Mouse (Mus musculus): Measurements from ENCODE around the gene Prss28. TPM values are rescaled to one million over a fixed set of nuclear protein-coding genes. Genes with fewer than 3 reads are reported as not detected.

Prss28 gene
- total RNA-seq (2021), result not detected
- long read RNA-seq, experiment 1, result 0 reads
- long read RNA-seq, experiment 2, result 0 reads

DNA sequence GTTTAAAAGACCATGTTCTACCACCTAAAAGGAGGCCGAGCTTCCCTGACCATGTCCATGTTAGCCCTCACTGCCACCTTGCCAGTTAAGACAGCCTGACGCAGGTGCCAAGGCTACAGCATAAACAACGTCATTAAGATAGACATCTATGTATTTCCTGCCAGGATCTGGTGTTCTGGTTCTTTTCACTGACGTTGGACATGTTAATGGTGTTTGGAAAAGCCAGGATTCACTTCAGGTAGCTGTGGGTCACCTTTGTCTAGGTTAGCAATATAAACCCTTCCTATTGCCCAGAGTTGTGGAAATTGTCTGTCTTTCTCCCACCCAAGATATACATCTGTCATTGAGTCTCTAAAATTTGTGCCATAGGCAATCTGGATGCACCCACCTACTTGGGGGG is at the start of gene Prss28:
Gene Prss28 (plus strand): TSS at position 301 of the 400 bp plus-strand sequence.
- DNase-seq, result no peak

DNA sequence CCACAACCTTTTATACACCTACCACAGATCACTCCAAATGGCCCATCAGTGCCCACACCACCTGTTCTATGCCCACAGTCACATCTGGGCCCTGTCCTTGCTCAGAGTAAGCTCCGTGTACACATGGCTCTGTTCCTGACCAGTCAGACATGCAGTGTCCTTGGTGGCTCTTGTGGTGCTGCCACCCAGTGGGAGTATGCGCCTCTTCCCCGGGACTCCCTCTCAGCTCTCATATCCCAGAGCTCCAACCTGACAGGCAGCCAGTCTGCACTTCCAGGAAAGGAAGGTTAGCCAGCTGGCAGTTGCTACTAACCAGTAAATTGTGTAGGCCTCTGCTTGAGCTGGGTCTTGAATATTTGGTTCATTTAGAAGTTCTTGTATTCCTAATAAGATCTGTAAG is 44.0 kb upstream of the Prss28 start:
- DNase-seq, result peak; percentile 60 to 78

DNA sequence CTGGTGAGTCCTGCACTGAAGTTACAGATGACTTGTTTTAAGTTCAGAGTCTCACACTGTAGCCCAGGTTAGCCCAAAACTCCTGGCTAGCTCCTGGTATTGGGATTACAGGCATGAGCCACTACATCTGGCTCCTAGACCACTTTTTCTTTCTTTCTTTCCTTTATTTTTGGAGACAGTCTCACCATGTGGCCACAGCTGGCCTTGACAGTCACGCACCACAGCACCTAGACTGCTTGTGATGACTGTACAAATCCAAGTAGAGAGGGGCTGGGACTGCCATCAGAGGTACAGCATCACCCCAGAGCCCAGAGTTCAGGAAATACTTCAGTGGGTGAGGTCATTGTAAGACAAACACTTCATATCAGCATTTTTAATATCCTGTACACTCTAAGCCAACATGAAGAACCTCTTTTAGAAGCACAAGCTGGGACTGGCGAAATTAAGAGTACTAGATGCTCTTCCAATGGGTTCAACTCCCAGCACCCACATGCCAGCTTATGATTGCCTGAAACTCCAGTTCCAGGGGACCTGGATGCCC is 37.6 kb upstream of the Prss28 start:
- no peak for DNase-seq

DNA sequence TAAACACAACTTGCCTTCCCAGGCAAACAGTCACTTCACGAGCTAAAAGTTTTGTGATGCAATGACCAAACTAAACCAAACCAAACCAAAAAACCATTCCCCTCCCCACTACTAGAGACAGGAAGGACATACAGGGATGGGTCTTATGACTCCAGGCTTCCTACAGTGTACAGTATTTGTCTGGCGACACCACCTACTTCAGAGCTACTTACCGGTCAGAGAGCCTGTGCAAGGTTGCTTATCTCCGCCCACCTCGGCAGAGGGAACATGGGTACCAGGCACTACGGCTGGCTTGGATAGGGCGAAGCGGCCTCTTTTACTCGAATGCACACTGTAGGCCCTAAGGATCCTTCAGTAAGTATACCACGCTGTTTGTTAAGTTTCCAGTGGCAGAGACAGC is 36.1 kb upstream of the Prss28 start:
- DNase-seq, result no peak

DNA sequence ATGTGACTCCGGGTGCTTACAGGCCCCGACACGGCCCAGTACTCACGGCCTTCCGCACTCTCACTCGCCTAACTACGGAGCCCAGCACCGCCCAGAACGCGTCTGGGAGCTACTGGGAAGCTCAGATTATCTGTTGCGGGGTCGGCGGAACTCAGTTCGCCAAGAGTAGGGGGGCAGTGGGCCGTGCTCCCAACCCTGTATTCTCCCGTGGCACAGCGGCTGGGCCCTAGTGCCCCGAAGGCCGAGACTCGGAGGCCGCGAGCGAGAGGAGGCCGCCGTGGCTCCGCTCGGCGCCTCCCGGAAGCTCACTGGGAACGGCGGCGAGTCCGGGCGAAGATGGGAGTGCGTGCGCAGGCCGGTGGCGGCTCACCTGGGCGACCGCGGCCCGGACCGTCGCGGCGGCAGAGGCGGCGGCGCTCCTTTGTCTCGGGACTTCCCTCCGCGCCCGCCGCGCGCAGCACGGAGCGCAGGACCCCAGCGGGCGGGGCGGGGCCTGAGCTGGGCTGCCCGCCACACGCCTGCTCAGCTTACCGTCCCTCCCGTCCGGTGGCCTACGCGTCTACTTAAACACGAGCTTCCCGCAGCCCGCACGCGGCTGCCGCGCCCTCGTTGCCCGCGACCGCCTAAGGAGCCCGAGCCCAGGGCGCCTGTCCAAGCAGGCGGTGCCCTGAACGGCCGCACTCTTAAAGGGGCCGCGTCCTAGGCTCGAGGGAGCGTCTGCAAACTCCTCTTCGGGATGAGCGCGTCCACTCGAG is 35.3 kb upstream of the Prss28 start:
- DNase-seq, result peak in 1 of 2 experiments; percentile 93

DNA sequence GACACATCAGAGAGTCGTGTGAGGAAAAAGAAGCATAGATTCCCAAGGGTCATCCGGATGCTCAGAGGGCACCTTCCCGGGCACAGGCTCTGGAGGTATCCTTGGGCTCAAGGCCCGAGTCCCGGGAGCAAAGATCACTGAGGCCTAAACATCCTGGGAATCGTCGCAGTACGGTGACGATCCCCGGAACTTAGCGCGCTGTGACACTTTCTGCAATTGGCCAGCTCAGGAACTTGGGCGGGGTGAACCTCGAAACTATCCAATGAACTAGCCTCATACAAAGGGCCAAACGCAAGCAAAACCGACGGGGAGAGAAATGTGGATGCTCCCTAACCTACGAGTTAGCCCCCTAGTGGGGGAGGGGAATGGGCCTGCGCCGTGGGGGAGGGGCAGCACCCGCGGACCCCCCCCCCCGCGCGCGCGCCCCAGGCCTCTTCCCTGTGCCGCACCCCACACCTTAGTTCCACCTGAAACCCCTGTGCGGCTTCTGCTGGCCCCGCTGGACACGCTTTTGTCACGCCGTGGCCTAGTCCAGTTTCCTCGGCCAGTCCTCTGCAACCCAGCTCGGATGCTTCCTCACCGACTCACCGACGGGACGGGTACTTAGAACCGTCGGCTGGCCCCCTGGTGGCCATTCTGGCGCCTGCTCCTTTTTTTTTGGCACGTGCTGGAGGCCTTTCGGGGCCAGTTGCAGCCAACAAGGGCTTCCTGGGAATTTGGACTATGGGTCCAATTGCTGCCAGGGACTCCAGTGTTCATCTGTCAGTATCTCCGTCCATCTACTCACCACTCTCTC is 34.5 kb upstream of the Prss28 start:
- DNase-seq, result peak; percentile 97 to 99

DNA sequence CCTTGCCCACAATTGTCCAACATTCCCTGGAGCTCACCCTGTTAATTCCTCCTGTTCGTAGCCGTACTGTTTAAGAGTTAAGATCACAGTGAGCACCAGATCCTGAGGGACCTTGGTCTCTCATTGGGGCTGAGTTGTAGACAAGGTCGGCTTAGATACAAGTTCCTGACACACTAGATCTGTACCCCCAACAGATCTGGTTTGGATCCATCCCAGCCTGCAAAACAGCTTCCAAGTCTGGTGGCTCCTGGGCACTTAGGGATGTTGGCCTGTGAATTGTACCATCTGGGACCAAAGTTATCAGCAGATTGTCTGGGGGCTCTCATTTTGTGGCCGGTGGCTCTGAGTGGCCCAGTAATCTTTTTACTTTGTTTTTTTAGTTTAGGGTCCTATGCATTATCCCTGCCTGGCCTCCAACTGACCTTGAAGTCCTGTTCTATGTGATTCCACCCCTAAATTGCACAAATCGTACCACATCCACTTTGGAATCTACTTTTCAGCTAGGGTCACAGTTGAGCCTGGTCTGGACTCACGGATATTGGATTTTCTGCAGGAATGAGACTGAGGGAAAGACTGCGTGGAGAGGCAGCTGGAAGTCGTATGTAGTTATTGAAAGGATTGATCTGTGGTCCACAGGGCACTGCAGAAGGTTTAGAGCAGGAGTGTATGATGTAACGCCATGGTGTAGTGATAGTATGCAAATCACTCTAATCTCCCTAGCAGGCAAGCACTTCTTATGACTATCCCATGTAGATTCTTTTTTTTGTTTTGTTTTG is 33.7 kb upstream of the Prss28 start, which contains the start of gene Ube2i:
Gene Ube2i (minus strand): TSS at position 52 of the 776 bp plus-strand sequence.
- DNase-seq, result no peak

DNA sequence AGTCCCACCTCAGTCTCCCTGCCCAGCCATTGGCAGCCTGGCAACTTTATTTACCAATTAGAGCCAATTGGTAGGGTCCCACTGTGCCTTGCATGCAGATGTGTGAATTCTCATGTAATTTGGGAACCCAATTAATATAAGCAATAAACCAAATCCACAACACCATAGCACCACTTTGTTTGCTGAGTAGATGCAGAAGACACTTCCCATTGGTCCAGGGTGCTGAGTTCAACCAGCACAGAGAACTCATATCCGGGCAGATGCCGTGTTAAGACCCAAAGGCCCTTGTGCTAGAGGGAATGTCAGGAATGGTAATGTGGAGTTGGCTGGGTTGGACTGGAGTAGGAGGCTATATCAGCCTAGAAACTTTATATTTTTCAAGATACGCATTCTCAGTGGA is 32.6 kb upstream of the Prss28 start:
- DNase-seq, result no peak

DNA sequence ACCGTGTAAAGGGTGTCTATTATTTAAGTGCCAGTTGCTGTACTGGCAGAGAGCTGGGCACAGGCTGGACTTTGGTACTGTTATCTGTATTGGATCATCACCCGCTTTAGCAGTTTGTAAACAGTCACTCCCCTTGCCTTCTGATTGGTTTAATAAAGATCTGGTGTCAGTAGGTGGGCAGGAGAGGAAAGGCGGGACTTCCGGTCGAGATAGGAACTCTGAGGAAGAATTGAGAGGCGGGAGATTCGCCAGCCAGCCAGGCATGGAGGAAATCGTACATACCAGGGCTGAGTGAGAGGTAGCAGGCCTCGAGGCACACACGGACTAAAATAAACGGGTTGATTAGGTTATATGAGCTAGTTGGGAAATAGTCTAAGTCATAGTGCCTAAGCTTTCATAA is 26.3 kb upstream of the Prss28 start:
- peak; percentile 43 to 72 for DNase-seq

DNA sequence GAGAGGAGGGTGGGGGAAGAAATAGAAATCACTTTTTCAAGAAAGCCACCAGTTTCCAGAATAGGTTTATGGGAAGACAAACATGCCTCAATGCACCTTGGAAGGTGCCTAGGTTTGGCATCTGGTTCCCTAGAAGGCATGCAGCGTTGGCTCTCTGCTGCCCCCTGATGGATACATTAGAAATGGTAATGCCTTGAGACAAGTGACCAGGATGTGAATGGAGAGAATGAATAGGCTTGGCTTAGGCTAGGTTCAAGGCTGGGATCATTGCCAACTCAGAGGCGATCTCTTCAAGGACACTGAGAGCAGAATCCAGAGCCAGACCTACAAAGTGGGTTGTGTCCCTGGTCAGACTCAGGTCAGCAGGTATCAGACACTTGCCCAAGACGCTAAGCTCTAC is 23.4 kb upstream of the Prss28 start:
- peak; percentile 67 to 82 for DNase-seq

DNA sequence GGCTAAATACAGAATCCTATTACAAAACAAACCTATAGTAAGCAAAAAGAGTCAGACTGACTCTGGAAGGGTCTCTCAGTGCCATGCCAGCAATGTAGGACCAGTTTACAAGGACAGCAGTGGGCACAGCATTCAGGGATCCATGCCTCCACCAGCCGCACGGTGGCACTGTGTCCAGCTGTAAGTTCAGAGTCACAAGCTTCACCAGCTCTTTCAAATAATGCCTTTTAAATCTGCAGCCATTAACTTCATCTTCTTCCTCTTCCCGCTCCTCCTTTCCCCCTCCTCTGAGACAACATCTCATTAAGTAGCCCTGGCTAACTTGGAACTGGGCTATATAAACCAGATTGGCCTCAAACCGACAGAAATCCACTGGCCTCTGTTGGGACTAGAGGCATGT is 19.6 kb upstream of the Prss28 start:
- DNase-seq, result peak; percentile 25 to 42

DNA sequence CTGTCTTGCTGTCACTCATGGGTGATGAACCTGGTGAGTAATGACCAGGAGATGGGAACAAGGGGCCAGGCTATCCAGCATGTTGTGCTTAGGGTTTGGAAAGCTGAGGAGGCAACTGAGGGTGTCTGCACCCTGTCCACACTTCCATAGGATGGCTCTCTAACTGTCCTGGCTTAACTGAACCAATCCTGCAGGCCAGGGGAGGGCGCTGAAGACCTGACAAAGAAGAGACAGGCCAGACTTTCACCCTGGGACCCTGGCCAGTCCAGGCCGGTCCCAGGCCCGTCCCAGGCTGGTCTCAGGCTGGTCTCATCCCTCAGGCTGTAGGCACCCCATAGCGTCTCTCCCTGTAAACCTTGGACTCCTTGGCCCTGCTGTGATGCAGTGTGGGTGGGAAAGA is 18.0 kb upstream of the Prss28 start:
- DNase-seq, result no peak

DNA sequence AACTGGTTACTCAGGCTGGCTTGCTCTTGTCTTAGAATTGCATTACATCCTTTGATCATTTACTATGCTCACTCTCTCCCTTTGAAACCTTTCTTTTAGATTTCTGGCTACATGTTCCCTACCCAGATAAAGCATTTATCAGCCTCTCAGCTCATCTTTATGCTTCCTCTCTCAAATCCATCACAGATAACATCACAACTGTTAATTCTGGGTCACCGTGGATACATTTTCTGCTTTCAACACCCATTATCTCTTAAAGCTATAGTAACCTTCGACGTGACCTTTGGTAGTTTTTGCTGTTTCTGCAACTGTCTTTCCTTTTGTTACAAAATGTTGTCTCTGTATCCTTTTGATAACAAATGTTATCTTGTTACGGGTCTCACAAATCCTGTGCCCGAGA is 15.0 kb upstream of the Prss28 start:
- DNase-seq, result no peak

DNA sequence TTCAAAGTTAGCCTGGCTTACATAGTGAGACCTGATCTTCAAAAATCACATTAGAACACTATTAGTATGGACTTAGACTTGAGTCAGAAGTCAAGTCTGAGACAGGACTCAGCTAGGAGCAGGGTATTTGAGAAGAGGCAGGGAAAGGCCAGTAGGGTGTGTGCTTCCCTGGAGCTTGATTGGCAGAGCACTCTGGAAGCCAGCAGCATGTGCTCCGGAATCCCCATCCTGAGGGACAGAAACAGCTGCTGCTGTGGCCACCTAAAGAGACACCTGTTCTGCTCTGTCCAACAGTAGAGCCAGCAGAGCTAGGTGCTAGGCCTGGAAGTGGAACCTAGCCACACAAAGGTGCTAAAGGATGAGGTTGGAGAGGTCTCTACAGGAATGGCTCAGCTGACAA is 14.3 kb upstream of the Prss28 start:
- no peak for DNase-seq

DNA sequence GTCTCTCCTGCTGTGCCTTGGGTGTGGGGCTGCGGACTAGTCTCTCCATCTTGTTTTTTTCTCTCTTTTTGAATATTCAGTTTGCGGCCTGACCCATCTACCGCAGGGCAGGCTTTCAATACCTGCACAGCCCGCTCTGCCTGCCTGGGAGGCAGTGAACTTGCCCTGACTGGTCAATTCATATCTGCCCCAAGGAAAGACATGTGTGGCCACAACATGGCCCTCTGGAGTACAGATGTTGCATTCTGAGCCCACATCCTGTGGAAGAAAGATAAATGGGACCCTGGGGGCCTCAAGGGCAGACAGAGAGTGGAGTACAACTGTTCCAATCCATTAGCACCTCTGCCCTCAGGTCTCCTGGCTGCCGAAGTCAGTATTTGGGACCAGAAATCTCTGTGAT is 10.4 kb upstream of the Prss28 start, which contains the start of gene Prss34:
Gene Prss34 (plus strand): TSS at position 301 of the 400 bp plus-strand sequence.
- no peak for DNase-seq

DNA sequence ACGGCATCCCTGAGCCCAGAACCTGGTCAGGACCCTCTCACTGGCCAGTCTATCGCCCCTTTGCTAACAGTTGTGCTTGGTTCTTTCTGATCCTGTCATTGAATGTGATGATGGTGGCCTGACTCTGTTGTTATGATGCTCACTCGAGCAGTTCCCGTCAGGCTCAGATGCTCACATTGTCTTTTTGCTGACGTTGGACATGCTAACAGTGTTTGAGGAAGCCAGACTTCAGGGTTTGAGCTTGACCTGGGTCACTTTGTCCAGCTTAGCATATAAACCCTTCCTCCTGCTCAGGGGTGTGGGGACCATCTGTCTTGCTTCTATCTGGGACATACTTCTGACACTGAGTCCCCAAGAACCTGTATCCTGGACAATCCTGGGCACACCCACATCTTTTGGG is 9.9 kb downstream of the Prss28 start, which contains the start of gene Prss29:
Gene Prss29 (plus strand): TSS at position 301 of the 400 bp plus-strand sequence.
- no peak for DNase-seq

DNA sequence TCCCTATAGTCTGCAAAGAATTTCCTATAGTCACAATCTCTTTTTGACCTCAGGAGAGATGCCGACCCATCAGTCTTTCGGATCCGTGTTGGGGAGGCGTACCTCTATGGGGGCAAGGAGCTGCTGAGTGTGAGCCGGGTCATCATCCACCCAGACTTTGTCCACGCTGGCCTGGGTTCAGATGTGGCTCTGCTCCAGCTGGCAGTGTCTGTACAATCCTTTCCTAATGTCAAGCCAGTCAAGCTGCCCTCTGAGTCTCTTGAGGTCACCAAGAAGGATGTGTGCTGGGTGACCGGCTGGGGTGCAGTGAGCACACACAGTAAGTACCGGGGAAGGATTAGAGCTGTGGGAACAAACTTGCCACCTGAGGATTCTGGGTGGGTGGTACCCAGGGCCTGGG is 12.4 kb downstream of the Prss28 start:
- no peak for DNase-seq

DNA sequence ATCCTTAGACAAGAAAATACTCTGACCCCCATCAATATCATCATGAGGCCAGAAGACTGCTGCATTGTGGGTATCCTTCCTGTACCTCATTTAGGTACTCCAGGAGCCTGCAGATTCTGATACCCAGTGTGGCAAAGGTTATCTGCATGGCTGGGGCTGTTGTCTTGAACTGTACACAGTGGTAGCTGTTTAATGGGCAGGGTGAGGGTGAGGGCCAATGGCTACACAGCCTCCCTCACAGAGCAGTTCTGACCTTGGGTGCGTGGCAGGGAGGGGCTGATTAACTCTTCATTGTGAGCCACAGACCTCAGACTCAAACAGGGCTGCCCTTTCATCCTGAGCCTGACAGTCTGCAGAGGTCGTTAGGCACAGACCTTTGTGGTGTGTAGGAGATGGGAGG is 14.5 kb downstream of the Prss28 start:
- no peak for DNase-seq

DNA sequence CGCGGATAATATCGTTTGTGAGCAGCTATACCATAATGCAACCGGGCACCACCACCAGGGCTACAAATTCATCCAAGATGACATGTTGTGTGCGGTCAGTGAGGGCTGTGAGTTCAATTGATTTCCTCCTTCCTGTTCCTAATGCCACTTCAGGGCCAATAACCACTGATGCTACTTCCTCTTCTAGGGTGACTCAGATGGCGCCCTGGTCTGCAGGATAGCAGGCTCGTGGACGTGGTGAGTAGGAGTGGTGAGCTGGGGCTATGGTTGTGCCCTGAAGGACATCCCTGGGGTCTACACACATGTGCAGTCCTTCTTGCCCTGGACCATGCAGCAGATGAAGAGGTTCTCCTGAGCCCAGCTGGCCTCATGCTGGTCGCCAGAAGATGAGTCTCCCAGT is 23.9 kb downstream of the Prss28 start:
- DNase-seq, result no peak

DNA sequence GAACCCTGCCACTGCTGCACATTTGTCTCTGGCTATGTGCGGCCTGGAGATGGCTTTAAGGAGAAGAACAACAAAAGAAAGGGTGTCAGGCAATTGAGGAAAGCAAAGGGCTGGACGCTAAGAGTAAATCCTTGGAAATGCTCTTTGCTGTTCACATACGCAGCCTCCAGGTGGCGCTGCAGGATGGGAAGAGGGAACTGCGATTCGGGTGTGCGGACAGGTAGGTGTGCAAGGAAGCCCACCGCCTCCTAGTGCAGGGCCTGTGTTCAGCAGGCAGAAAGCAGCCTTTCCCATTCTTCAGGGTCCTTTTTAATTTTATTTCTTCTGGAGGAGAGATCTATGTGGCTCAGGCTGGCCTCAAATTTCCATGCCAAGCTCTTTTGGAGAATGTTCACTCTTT is 25.5 kb downstream of the Prss28 start:
- DNase-seq, result peak; percentile 3 to 58

DNA sequence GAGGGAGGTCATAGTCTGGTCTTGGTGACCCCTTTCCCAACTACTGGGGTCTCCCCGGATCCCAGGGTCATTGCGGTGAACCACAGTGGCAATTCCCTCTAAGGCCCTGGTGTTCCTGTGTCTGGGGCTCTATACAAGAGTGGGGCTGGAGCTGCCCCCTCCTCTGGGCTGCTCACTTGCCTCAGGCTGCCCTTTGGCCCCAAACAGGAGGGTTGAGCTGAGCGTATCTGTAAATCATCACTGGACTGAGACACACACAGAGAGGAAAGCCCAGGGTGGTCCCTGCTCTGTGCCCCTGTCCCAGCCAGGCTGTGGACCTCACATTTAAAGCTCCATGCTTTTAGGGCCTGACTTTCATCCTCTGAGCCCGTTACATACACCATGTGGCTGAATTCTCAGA is 29.8 kb downstream of the Prss28 start:
- no peak for DNase-seq

DNA sequence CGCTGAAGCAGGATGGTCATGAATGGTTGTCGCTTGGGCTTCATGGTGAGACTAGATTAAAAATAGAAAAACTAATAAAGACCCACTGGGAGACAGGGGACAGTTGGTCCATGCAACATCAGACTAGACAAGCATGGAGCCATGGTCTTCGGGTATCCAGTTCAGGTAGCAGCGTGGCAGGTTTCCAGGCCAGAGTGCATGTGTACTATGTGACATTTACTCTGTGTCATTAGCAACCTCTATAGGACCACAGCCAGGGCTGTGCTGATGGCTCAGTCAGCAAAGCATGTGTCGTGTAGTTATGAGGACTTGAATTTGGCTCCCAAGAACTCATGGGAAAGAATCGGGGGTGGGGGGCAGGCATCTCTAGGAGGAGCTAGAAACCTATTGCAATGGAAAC is 31.6 kb downstream of the Prss28 start:
- DNase-seq, result no peak

All from heart, adult 18-20 months (tissue).